Mouse (Mus musculus) forebrain, embryonic 11.5 days (tissue): ENCODE measurements around the gene Smad3. TPM values are rescaled to one million over a fixed set of nuclear protein-coding genes. Genes with fewer than 3 reads are reported as not detected.

Source experiments
- ATAC-seq: fragments of 200-750 bp; cut with Nextera tagmentation; replicated peaks from 2 replicates; pipeline ENCODE4 v1.8.0; 2017; ENCODE audit warnings: moderate TSS enrichment; ENCODE audit not compliant: low FRiP score
- DNase-seq: peaks from one replicate; pipeline ENCODE4 v3.0.0-alpha.2; 2017; ENCODE audit warnings: low spot score
- H3K27ac ChIP-seq: fragments of 300-500 bp; sonication (generic); 2 replicates; pipeline ENCODE4 v1.5.1; 2014; ENCODE audit warnings: low read depth, low read length
- H3K27me3 ChIP-seq: fragments of 300-500 bp; sonication (generic); 2 replicates; pipeline ENCODE4 v1.6.1; 2014; ENCODE audit warnings: mild to moderate bottlenecking, low read length, mixed read lengths; ENCODE audit not compliant: control insufficient read depth, insufficient read depth
- H3K36me3 ChIP-seq: fragments of 300-500 bp; sonication (generic); 2 replicates; pipeline ENCODE4 v1.6.1; 2014; ENCODE audit warnings: mild to moderate bottlenecking, low read length, moderate library complexity, mixed read lengths; ENCODE audit not compliant: control insufficient read depth, insufficient read depth
- H3K4me1 ChIP-seq: fragments of 300-500 bp; sonication (generic); replicated peaks from 2 replicates; pipeline ENCODE4 v1.6.1; 2014; ENCODE audit warnings: low read length, mixed read lengths; ENCODE audit not compliant: control insufficient read depth, insufficient read depth
- H3K4me2 ChIP-seq: fragments of 300-500 bp; sonication (generic); 2 replicates; pipeline ENCODE4 v1.6.1; 2014; ENCODE audit warnings: low read depth, mild to moderate bottlenecking, low read length, moderate library complexity, mixed read lengths; ENCODE audit not compliant: severe bottlenecking
- H3K4me3 ChIP-seq: fragments of 300-500 bp; sonication (generic); 2 replicates; pipeline ENCODE4 v1.5.1; 2014; ENCODE audit warnings: low read depth, low read length
- H3K9ac ChIP-seq: fragments of 300-500 bp; sonication (generic); 2 replicates; pipeline ENCODE4 v1.6.1; 2014; ENCODE audit warnings: low read length
- H3K9me3 ChIP-seq: fragments of 300-500 bp; sonication (generic); 2 replicates; pipeline ENCODE4 v1.6.1; 2016; ENCODE audit warnings: low read length, mixed read lengths; ENCODE audit not compliant: control insufficient read depth
- WGBS: fragments of 180-500 bp; shearing (Covaris S2); extraction: QIAGEN DNeasy Blood & Tissue Kit; methylation state at CpG from one replicate; pipeline ENCODE4 v1.1.7; 2014; 5-methylcytosine and 5-hydroxymethylcytosine counted together
- polyA plus RNA-seq: library from polyadenylated mRNA; unstranded; fragments of >200 nt; fragmentation: Nextera tagmentation; extraction: Ambion mirVana; gene quantifications from 2 replicates; pipeline ENCODE4 v1.2.1, GENCODE M21; 2014

Smad3 gene
- polyA plus RNA-seq, 1 experiment from 2014 or later, result 17.9 TPM

DNA sequence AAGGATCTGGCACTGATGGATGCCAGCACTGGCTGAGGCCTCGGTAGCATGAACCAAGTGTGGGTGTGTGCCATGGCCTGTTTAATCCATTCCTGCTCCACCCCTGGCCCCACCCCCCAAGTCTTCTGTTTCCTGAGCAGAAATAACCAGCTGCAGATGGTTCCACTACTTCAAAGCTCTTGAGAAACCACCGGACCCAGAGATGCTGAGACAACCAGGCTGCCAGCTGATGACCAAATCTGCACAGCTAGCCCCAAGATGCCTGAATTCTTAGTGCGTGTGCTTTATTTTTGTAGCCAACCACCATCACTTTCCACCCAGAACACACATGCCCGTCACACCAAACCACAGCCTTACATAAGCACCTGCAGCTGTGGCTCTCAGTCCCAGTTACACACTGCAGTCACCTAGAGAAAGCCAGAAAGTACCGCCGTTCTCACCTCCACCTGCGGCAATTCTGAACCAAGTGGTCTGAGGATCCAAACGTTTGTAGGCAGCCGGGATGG lies 20.3 kb downstream of the Smad3 start:
- 81% methylated on average over 9 of the region's 9 CpGs for WGBS
- H3K4me2 ChIP-seq, result no peak overlapping the region
- no peak for ATAC-seq

GRCm38 (mm10) chr9:63734261-63734660 lies 23.5 kb downstream of the Smad3 start:
- WGBS, result 89% methylated on average over 8 of the region's 8 CpGs
- Histone ChIP-seq H3K9me3 (no peaks in the 10 kb centered on the region), H3K4me2 (no peak overlapping the region), H3K9ac (no peak overlapping the region), H3K27ac (no peak overlapping the region), H3K4me3 (no peak overlapping the region), H3K36me3 (no peaks in the 10 kb centered on the region), H3K27me3 (no peaks in the 10 kb centered on the region), H3K4me1 (no peaks in the 10 kb centered on the region)
- no peak for ATAC-seq
- DNase-seq, result no peak

More for the DNA sequence above, 20.3 kb downstream of the Smad3 start:
- Histone ChIP-seq H3K9ac (no peak overlapping the region), H3K9me3 (no peaks in the 10 kb centered on the region), H3K27me3 (no peaks in the 10 kb centered on the region), H3K4me1 (no peaks in the 10 kb centered on the region), H3K27ac (no peak overlapping the region), H3K36me3 (no peaks in the 10 kb centered on the region), H3K4me3 (no peak overlapping the region)
- DNase-seq, result no peak

- H3K9ac ChIP-seq, result no peak overlapping the region
- H3K36me3 ChIP-seq, result no peaks in the 10 kb centered on the region
- no peak overlapping the region for H3K27ac ChIP-seq
- no peak overlapping the region for H3K4me2 ChIP-seq
- H3K27me3 ChIP-seq, result no peaks in the 10 kb centered on the region
- H3K9me3 ChIP-seq, result no peaks in the 10 kb centered on the region
- 92% methylated on average over 7 of the region's 7 CpGs for whole genome bisulfite sequencing
- H3K4me3 ChIP-seq, result no peak overlapping the region
- H3K4me1 ChIP-seq, result no peaks in the 10 kb centered on the region
- DNase-seq, result no peak
- ATAC-seq, result no peak
Observed at GRCm38 (mm10) chr9:63732700-63733099, 25.1 kb downstream of the Smad3 start.

DNA sequence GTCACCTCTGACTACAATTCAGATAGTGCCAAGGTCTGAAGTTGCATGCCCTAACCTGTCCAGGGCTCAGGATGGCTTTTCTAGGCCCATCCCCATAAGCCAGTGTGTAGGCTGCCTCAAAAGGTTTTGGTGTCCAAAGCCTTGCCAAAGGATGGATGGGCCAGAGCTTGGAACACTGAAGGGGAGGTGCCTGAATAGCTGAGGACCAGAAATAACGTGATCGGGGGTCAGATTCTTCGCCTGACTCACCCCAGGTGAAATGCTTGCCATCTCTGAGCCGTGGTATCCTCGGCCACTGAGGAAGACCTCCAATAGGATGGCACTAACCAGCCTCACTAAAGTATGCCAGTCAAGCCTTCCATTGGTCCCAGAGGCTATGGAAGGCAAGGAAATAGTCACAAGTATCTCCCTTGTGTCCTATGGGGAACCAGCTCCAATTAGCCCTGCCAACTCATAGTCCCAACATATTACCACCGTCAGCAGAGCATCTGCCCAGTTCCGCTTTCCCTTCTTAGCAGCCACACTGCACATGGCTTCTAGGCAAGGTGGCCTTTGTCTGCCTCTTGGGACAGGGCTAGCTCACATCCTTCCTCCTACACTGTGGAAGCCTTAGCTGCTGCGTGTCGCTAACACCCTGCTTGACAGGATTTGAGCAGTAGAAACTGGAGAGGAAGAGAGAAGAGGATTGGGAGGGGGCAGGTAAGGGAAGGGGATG lies 26.5 kb downstream of the Smad3 start:
- H3K4me2 ChIP-seq, result no peak overlapping the region
- H3K27ac ChIP-seq, result no peak overlapping the region
- no peak overlapping the region for H3K9ac ChIP-seq
- WGBS, result 90% methylated on average over 9 of the region's 9 CpGs
- peaks cover 2% of the 10 kb centered on the region; the same call in 1 of the 2 replicates for H3K4me1 ChIP-seq
- H3K36me3 ChIP-seq, result no peaks in the 10 kb centered on the region
- DNase-seq, result no peak
- no peaks in the 10 kb centered on the region for H3K27me3 ChIP-seq
- no peaks in the 10 kb centered on the region for H3K9me3 ChIP-seq
- ATAC-seq, result no peak
- H3K4me3 ChIP-seq, result no peak overlapping the region

- H3K4me1 ChIP-seq, result peaks cover 2% of the 10 kb centered on the region; the same call in 1 of the 2 replicates
Observed at GRCm38 (mm10) chr9:63728969-63729368, 28.8 kb downstream of the Smad3 start.

GRCm38 (mm10) chr9:63727070-63727469 lies 30.7 kb downstream of the Smad3 start:
- no peak overlapping the region for H3K4me2 ChIP-seq
- no peak overlapping the region for H3K4me3 ChIP-seq
- no peaks in the 10 kb centered on the region for H3K27me3 ChIP-seq
- no peak for DNase-seq
- no peaks in the 10 kb centered on the region for H3K9me3 ChIP-seq
- H3K4me1 ChIP-seq, result peaks cover 2% of the 10 kb centered on the region; the same call in 1 of the 2 replicates
- no peaks in the 10 kb centered on the region for H3K36me3 ChIP-seq
- no peak overlapping the region for H3K9ac ChIP-seq
- ATAC-seq, result no peak
- 82% methylated on average over 6 of the region's 6 CpGs for WGBS
- H3K27ac ChIP-seq, result no peak overlapping the region

More at GRCm38 (mm10) chr9:63728969-63729368, 28.8 kb downstream of the Smad3 start:
- no peak for ATAC-seq
- Histone ChIP-seq H3K36me3 (no peaks in the 10 kb centered on the region), H3K27ac (no peak overlapping the region), H3K4me2 (no peak overlapping the region), H3K4me3 (no peak overlapping the region), H3K9ac (no peak overlapping the region), H3K27me3 (no peaks in the 10 kb centered on the region), H3K9me3 (no peaks in the 10 kb centered on the region)
- DNase-seq, result no peak
- WGBS, result 90% methylated on average over 10 of the region's 10 CpGs

DNA sequence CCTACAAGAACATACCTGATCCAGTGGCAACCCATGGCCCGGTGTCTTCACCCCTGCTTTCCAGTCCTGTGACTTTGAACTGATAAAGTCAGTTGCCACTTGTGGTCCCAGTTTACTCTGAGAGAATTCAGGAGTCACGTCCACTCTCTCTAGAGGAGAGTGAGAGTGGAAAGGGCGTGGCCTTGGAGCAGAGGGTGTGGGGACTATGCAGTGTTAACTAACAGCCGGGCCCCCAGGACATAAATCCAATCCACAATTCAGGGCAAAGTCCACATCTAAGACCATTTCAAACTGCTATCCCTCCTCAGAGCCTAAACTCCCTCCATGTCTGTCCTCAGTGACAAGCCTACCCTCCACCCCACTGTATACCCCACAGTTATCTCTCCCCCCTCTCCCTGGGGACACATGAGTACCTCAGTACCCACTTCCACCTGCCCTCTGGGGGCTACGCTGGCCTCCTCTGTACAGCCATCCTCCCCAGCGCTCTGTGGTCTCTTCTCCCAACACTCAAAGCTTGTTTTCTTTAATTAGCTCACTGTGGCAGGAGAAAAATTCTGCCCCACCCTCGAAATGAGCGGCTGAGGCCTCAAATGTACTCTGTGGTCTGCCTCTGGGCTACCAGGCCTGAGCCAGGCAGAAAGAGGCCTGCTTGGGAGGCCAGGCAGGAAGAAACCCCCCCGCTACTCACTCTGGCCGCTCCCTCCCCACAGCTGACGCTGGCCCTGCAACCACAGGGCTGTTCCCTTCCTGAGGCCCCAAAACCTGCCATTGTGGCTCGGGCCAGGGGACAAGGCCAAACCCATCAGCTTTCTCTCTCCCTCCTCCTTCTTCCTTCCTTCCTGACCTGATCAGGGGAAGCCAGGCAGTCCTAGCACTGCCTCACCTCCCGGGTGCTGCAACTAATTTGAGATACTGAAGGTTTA lies 31.4 kb downstream of the Smad3 start:
- Histone ChIP-seq H3K27me3 (no peaks in the 10 kb centered on the region), H3K4me2 (no peak overlapping the region), H3K4me3 (no peak overlapping the region), H3K27ac (0 out of 2 replicates have a peak overlapping the region, but pooled peaks have one; percentile 3), H3K9ac (no peak overlapping the region), H3K36me3 (no peaks in the 10 kb centered on the region), H3K4me1 (peaks cover 2% of the 10 kb centered on the region; the same call in 1 of the 2 replicates), H3K9me3 (no peaks in the 10 kb centered on the region)
- no peak for DNase-seq
- ATAC-seq, result no peak
- WGBS, result 67% methylated on average over 13 of the region's 13 CpGs

- no peaks in the 10 kb centered on the region for H3K9me3 ChIP-seq
- H3K4me2 ChIP-seq, result no peak overlapping the region
- H3K36me3 ChIP-seq, result no peaks in the 10 kb centered on the region
- no peaks in the 10 kb centered on the region for H3K27me3 ChIP-seq
- peaks cover 2% of the 10 kb centered on the region; the same call in 1 of the 2 replicates for H3K4me1 ChIP-seq
- 85% methylated on average over 5 of the region's 5 CpGs for WGBS
- no peak for ATAC-seq
- no peak overlapping the region for H3K9ac ChIP-seq
- no peak for DNase-seq
- no peak overlapping the region for H3K27ac ChIP-seq
- no peak overlapping the region for H3K4me3 ChIP-seq
Observed at GRCm38 (mm10) chr9:63724750-63725149, 33.0 kb downstream of the Smad3 start.
